Comparison of ENCODE assay signal across 15 mouse cellular contexts in genomic region chr8:97422331-97422730, GRCm38 (mm10).
"Had no signal": no experiment of that assay in that cellular context is flagged by ENCODE, and none has a peak within 500 bp of the region (broad histone marks: within the 10 kb centered on the region; RNA-seq: fewer than 3 reads in every experiment).

No protein-coding gene starts in this region.

- ATAC-seq: liver, embryonic 12.5 days had no signal

- H3K36me3 ChIP-seq: limb, embryonic 13.5 days; liver, embryonic 12.5 days; lung, embryonic 15.5 days; neural tube, embryonic 15.5 days had no signal

- H3K4me2 ChIP-seq: limb, embryonic 13.5 days; liver, embryonic 12.5 days; lung, embryonic 15.5 days; neural tube, embryonic 15.5 days had no signal

- DNase-seq: kidney, postnatal 10 days; kidney, postnatal 4 days; left cerebral cortex, postnatal 4 days; midbrain, embryonic 14.5 days; retina, postnatal 1 day; right cerebral cortex, postnatal 4 days; spleen, adult 18-20 months; thymus, adult 18-20 months; thymus, postnatal 14 days had no signal

- H3K4me3 ChIP-seq: layer of hippocampus, adult 2 months; limb, embryonic 13.5 days; liver, embryonic 12.5 days; lung, embryonic 15.5 days; myocyte; neural tube, embryonic 15.5 days had no signal

- H3K9ac ChIP-seq: limb, embryonic 13.5 days; liver, embryonic 12.5 days; lung, embryonic 15.5 days; neural tube, embryonic 15.5 days had no signal

- H3K9me3 ChIP-seq: limb, embryonic 13.5 days; liver, embryonic 12.5 days; lung, embryonic 15.5 days; neural tube, embryonic 15.5 days had no signal

- H3K4me1 ChIP-seq: limb, embryonic 13.5 days; liver, embryonic 12.5 days; lung, embryonic 15.5 days; neural tube, embryonic 15.5 days had no signal

- H3K27me3 ChIP-seq: limb, embryonic 13.5 days; liver, embryonic 12.5 days; lung, embryonic 15.5 days; neural tube, embryonic 15.5 days had no signal

- H3K27ac ChIP-seq: layer of hippocampus, adult 2 months; limb, embryonic 13.5 days; liver, embryonic 12.5 days; lung, embryonic 15.5 days; neural tube, embryonic 15.5 days had no signal
